Mouse (Mus musculus) cerebellum, adult 9-11 months (tissue): ENCODE data around the gene Prmt2.
A peak's percentile ranks its signal among the peaks of the same experiment; 100 is the strongest.

Source experiments
- DNase-seq: peaks from one replicate; pipeline ENCODE4 v3.0.0; 2022

Gene Prmt2

GRCm38 (mm10) chr10:76214161-76214560, 23.5 kb downstream of the Prmt2 start:
- no peak for DNase-seq

- no peak for DNase-seq
These were observed 25.5 kb downstream of the Prmt2 start for GRCm38 (mm10) chr10:76212121-76212520.

- no peak for DNase-seq
These were observed 26.9 kb downstream of the Prmt2 start for GRCm38 (mm10) chr10:76210806-76211205.

GRCm38 (mm10) chr10:76209241-76209640, 28.4 kb downstream of the Prmt2 start:
- DNase-seq = no peak

GRCm38 (mm10) chr10:76207262-76207796, 30.3 kb downstream of the Prmt2 start:
- no peak for DNase-seq

- DNase-seq = peak; percentile 35
These were observed 33.8 kb downstream of the Prmt2 start for GRCm38 (mm10) chr10:76203798-76204283.

GRCm38 (mm10) chr10:76201978-76202377, 35.7 kb downstream of the Prmt2 start:
- peak; percentile 49 for DNase-seq

- DNase-seq = no peak
These were observed 36.2 kb downstream of the Prmt2 start for GRCm38 (mm10) chr10:76201416-76201815.

- DNase-seq = no peak
These were observed 49.7 kb downstream of the Prmt2 start for GRCm38 (mm10) chr10:76188010-76188409.

GRCm38 (mm10) chr10:76185216-76185615, 52.4 kb downstream of the Prmt2 start:
- DNase-seq = no peak

- DNase-seq = no peak
These were observed 62.8 kb downstream of the Prmt2 start for GRCm38 (mm10) chr10:76174899-76175298.

GRCm38 (mm10) chr10:76158009-76158408, 79.7 kb downstream of the Prmt2 start:
- DNase-seq = no peak

GRCm38 (mm10) chr10:76157528-76157927, 80.1 kb downstream of the Prmt2 start:
- DNase-seq = no peak
